Mouse (Mus musculus) CH12.LX (cell line): ENCODE data around the gene Dab1.

Experiments used
- CTCF ChIP-seq, 2 experiments: IDR thresholded peaks in 1 of 2; conservative IDR thresholded peaks in 1 of 2; 2 replicates each; pipeline ENCODE4 v1.5.1; 2011 to 2012; ENCODE audit warnings: low read depth in 2 of 2, low read length in 2 of 2, improper control_type of control experiment in 1 of 2, inconsistent platforms in 1 of 2, mild to moderate bottlenecking in 1 of 2, moderate library complexity in 1 of 2
- E2F4 ChIP-seq: IDR thresholded peaks from 2 replicates; pipeline ENCODE4 v1.6.1; 2011; ENCODE audit warnings: low read depth, low read length, improper control_type of control experiment; ENCODE audit not compliant: insufficient replicate concordance
- MXI1 ChIP-seq: IDR thresholded peaks from 2 replicates; pipeline ENCODE4 v1.6.1; 2011; ENCODE audit warnings: mild to moderate bottlenecking, low read depth, low read length, improper control_type of control experiment

- TF ChIP-seq CTCF (conservative IDR thresholded peaks at IDR 0.05 in 1 of 2, IDR thresholded peaks at IDR 0.05 in 1 of 2; ENCODE audit: low read depth in 2 of 2, low read length in 2 of 2), result no peak
- no peak for TF ChIP-seq MXI1
- no peak for TF ChIP-seq E2F4
Observed at GRCm38 (mm10) chr4:103802439-103802838, 183.3 kb downstream of the Dab1 start.
